Mouse (Mus musculus) ovary, adult 10 weeks (tissue): ENCODE results near the gene Polr2l. TPM values are rescaled to one million over a fixed set of nuclear protein-coding genes. Genes with fewer than 3 reads are reported as not detected.

Experiments
- polyA plus RNA-seq: library from polyadenylated mRNA; stranded (reverse); fragments of 350-450 nt; fragmentation: Illumina TruSeq; extraction: RNeasy Lipid Tissue Mini Kit (QIAGEN cat#74804); gene quantifications from one replicate; pipeline ENCODE4 v1.2.3, GENCODE M21; 2014

Polr2l gene
- polyA plus RNA-seq, result 2.4 TPM

DNA sequence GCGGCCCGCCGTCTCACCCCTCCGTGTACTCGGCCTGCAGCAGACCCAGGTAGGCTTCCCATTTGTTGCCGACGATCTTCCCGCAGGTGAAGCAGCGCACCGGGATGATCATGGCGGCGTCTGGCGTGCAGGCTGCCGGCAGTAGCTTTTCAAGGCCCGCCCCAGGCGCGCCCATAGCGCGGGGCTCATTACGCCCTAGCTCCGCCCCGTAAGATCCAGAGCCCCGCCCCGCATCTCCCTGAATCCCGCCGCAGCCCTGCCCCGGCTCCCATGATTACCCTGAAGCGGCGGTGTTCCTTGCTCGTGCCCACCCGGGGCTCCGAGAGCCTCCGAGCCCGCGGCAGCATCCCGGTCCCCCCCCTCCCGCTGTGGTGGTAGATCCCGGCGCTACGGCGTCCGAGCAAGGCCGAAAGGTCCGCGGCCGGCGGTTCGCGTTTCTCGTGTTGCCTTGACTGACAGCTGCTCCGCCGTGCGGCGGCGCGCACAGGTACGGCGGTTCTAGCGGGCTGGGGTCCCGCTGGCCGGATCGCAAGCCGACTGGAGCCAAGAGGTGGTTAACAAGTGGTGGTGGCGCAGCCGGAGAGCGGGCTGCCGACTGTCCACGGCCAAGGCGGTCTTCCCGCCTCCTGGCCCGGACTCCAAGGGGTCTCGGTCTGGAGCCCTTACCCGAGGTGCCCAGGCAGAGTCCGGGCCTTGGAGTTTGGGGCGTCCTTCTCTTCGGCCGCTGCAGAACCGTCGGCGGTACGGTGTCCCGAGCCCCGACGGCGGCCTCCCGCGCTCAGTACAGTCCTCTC, at the start of gene Polr2l, which contains the start of gene Tspan4:
TSS of gene Polr2l (minus strand) at position 122 of the 794 bp plus-strand sequence.
TSS of gene Tspan4 (plus strand) at position 230 of the 794 bp plus-strand sequence.

DNA sequence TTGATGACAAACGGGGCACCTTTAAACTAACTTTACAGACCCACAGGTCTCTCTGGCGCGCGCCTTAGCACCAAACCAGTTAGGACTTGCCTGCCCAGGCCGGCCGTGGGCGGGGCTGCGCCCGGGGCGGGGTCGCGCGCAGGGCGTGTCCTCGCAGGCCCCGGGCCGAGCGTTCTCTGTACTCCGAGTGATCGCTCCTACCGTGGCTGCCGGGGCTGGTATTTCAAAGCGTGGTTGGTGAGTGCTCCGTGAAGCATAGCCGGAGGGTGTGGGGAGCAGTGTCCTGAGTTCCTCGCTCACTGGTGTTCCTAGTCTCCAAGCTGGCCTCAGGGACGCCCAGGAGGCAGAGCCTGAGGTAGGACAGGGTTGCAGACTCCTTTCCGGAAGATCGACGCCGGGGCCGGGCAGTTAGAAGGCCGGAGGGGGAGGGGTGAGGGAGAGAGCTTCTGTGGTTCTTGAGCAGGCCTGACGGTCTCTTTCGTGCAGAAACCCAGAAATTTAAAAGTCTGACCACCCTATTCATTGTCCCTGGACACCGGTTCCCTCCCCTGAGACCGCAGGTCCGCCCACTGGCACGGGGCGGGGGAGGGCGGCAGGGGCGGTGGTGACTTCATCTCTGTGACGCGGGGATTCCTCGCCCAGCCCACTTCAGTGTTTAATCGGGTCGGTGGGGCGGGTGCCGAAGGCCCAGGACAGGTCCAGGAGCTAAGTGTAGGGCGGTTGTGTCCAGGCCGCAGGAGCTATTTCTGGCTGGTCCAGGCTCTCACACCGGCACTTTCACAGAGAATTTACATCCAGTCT, 7.5 kb downstream of the Polr2l start, which contains the start of gene Cd151:
TSS of gene Cd151 (plus strand) at position 163 of the 801 bp plus-strand sequence.

DNA sequence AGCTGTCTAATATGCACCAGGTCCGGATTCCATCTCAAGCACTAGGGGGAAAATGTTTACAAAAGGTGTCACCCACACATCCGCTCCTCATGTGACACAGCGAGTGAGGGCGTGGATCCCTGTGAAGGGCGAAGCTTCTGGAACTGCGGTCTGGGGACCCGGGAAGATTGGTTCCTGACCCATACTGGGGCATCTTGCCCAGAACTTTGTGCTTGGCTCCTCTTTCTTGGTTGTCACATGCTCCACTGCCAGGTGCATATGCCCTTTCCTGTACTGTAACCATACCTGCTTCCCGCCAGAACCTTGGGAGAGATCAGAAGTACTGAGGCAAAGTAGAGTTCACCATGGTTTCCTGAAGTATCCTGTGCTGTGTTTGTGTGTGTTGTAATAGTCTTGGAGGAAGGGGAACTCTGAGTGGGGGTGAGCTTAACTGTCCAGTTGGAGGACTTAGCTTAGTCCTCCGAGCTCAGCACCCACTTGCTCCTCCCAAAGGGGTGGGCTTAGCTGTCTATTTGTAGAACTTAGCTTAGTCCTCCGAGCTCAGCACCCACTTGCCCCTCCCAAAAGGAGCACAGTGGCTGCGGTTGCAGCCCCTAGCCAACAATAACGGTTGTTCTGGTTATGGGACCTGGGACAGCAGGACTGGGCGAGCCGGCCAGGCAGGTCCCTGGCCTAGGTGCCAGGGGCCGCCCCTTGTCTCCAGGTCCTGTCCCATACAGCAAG, 14.4 kb downstream of the Polr2l start, which contains the start of gene Cracr2b:
TSS of gene Cracr2b (plus strand) at position 704 of the 723 bp plus-strand sequence.

DNA sequence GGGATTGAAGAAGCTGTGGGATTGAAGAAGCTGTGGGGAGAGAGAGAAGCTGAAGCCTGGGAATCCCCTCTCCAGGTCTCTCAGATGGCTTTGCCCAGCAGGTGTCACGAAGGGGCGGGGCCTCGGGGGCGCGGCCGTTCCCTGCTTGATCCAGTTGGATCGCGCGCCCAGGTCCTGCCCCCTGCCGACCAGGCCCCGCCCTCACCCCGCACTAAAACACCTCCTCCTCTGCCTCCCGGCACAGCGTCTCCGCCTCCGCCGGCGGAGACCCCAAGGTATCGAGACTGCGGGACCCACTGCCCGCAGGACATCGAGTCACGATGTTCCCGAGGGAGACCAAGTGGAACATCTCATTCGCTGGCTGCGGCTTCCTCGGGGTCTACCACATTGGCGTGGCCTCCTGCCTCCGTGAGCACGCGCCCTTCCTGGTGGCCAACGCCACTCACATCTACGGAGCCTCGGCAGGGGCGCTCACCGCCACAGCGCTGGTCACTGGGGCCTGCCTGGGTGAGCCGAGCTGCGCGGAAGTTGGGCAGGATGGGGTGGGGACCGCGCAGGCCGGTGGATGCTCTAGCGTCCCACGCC, 19.9 kb downstream of the Polr2l start, which contains the start of gene Pnpla2:
TSS of gene Pnpla2 (plus strand) at position 232 of the 585 bp plus-strand sequence.

DNA sequence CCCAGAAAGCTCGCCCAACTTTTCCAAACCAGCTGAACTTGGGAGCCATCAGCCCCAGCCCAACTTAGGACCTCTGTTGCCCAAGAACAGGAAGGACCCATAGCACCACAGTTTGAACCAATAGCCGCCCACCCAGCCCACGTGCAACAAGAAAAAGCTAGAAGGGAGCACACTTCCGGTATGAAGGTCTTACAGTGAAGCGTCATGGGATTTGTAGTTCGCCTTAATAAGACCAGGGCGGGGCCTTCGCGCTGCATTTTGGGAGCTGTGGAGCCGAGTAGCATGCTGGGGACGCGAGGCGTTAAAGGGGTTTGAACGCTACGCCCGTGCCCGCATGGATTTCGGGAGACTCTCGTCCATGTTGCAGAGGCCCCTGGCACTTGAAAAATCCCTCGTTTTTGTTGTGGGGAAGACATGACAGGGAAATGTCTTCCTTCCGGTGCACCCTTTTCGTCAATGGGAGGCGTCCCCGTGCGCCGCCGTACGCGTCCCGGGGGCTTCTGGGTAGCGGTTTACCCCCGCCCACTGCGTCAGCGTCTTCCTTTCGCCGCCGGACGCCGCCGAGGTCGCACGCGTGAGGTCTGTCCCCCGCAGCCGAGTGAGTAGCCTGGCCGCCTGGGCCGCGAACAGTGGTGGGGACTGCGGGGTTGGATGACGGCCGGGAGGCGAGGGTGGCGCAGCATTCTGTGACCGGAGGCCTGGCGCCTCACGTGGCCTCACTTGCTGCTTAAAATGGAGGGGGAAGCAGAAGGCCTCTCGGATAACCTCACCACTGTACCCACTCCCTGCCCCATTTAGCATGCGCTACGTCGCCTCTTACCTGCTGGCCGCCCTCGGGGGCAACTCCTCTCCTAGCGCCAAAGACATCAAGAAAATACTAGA, 27.6 kb downstream of the Polr2l start, which contains the start of gene Rplp2:
TSS of gene Rplp2 (plus strand) at position 261 of the 882 bp plus-strand sequence.

DNA sequence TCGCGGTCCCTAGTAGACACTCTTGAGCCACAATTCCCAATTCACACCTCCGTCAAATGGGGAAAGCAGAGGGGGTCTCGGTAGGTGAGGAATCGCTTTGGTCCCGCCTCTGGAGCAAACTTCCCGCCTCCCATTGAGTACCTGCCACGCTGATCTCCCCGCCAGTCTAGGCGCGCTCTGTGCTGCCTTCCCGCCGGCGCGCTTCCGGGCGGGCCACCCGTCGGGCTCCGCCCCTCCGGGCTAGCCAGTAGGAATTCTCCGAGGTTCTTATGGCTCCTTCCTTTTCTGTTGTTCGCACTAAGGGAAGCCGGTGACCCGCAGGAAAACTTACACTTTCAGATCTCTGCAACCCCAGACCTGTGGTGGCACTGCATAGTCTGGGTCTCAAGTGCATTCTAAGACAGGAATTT, 31.1 kb downstream of the Polr2l start, which contains the start of gene Pidd1:
TSS of gene Pidd1 (minus strand) at position 198 of the 410 bp plus-strand sequence.

DNA sequence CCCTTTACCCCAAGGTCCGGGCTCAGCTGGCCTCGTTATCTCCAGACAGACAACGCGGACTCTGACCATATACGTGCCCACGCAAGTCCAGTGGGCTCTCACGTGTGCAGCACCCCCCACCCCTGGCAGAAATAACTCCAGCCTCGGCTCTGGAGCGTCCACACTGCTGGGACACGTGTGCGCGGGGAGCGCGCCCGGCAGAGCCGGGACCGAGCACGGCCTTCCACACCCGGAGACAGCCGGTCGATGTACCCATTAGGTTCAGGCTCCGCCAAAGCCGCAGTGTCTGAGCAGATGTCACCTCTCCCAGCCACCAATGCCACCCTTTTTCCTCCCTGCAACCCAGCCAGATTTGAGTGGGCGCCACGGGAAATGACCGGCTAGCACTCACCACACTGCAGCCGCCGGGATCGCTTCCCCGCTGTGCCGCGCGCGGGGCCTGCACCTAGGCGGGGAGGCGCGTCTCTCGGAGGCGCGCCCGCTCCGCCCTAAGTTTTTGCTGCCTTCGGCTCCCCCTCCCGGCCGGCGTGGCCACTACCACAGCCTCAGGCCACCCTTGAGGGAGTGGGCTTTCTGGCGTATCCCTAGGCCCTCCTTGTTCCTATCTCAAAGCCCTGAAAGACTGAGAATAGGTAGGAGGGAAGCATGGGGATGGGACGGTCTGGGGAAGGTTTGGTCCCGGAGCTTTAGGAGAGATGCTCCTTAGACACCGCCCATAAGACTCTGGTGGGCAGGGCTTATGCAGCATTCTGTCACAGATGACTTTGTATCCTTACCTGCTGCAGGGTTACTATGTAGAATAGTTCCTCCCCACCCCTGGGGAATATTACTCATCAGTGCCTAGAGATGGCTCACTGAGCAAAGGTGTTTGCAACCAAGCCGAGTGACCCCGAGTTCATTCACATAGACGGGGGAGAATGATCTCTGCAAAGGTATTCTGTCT, 37.5 kb downstream of the Polr2l start, which contains the start of gene Slc25a22:
TSS of gene Slc25a22 (minus strand) at position 715 of the 943 bp plus-strand sequence.

DNA sequence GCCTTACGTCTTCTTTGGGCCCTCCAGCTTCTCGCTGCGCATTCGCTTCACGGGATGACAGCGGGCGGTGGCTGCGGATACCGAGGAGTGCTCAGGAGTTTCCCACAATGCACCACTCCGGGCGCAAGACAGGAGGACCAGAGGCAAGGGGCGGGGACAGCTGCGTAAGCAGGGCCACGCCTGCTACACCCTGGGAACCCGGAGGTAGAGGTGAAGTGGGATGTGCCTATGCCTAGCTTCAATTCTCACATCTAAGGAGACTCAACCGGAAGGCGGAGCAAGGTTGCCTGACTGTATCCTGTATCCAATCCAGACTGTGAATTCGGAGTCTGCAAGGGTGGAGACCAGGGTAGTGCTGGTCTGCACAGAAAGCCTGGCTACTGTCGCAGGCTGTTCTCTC, 45.6 kb downstream of the Polr2l start, which contains the start of gene Cend1:
TSS of gene Cend1 (minus strand) at position 182 of the 400 bp plus-strand sequence.

Other genes with a start within 250 kb of the Polr2l start
- gene Phrf1, start 246.3 kb downstream of the Polr2l start, polyA plus RNA-seq, result 26.7 TPM
- 7.9 TPM for gene Irf7, start 208.7 kb downstream of the Polr2l start, polyA plus RNA-seq
- gene Cdhr5, start 198.3 kb downstream of the Polr2l start, polyA plus RNA-seq, result 1.1 TPM
- gene Sct, start 196.0 kb downstream of the Polr2l start, polyA plus RNA-seq, result not detected
- not detected for gene Drd4, start 183.1 kb downstream of the Polr2l start, polyA plus RNA-seq
- 1.5 TPM for gene Deaf1, start 147.4 kb downstream of the Polr2l start, polyA plus RNA-seq
- 9.4 TPM for gene Tmem80, start 147.4 kb downstream of the Polr2l start, polyA plus RNA-seq
- not detected for gene Eps8l2, start 136.3 kb downstream of the Polr2l start, polyA plus RNA-seq
- 7.8 TPM for gene Taldo1, start 82.9 kb downstream of the Polr2l start, polyA plus RNA-seq
- gene Gatd1, start 61.0 kb downstream of the Polr2l start, polyA plus RNA-seq, result 15.2 TPM
- gene Cend1, start 45.6 kb downstream of the Polr2l start, polyA plus RNA-seq, result not detected
- 0.46 TPM for gene Slc25a22, start 37.2 kb downstream of the Polr2l start, polyA plus RNA-seq
- not detected for gene Pidd1, start 31.1 kb downstream of the Polr2l start, polyA plus RNA-seq
- 15.0 TPM for gene Rplp2, start 27.8 kb downstream of the Polr2l start, polyA plus RNA-seq
- gene Pnpla2, start 19.9 kb downstream of the Polr2l start, polyA plus RNA-seq, result 1.3 TPM
- not detected for gene Cracr2b, start 14.0 kb downstream of the Polr2l start, polyA plus RNA-seq
- 45.2 TPM for gene Cd151, start 7.7 kb downstream of the Polr2l start, polyA plus RNA-seq
- gene Tspan4, start 108 bp upstream of the Polr2l start, polyA plus RNA-seq, result 6.2 TPM
- gene Chid1, start 64.7 kb upstream of the Polr2l start, polyA plus RNA-seq, result 3.6 TPM
- gene Ap2a2, start 87.0 kb upstream of the Polr2l start, polyA plus RNA-seq, result 72.3 TPM
- not detected for gene Muc6, start 180.2 kb upstream of the Polr2l start, polyA plus RNA-seq
- not detected for gene Muc2, start 215.2 kb upstream of the Polr2l start, polyA plus RNA-seq